Mouse (Mus musculus) lung, adult 2 months (tissue): ENCODE results near the gene Prpf18. TPM values are rescaled to one million over a fixed set of nuclear protein-coding genes. Genes with fewer than 3 reads are reported as not detected.

Experiments
- DNase-seq: peaks from one replicate; pipeline ENCODE4 v3.0.0; 2022
- H3K4me1 ChIP-seq: fragments of 200-500 bp; 2 replicates; pipeline ENCODE4 v1.6.1; 2011; ENCODE audit warnings: low read length; ENCODE audit not compliant: control insufficient read depth, insufficient read depth
- H3K4me3 ChIP-seq: fragments of 200-500 bp; replicated peaks from 2 replicates; pipeline ENCODE3; 2011; ENCODE audit warnings: low read depth, mild to moderate bottlenecking, control low read depth, low read length; ENCODE audit errors: extremely low read depth
- CTCF ChIP-seq: fragments of 200-500 bp; IDR thresholded peaks from 2 replicates; pipeline ENCODE4 v1.5.1; 2011; ENCODE audit warnings: mild to moderate bottlenecking, low read length, control low read depth; ENCODE audit not compliant: insufficient read depth
- POLR2A ChIP-seq: fragments of 200-500 bp; IDR thresholded peaks from 2 replicates; pipeline ENCODE4 v1.6.1; 2011; ENCODE audit warnings: low read depth, mild to moderate bottlenecking, control low read depth, low read length, borderline replicate concordance; ENCODE audit errors: extremely low read depth
- WGBS: fragments of 180-500 bp; shearing (Covaris S2); methylation state at CpG from one replicate; pipeline ENCODE4 v1.1.7; 2018; 5-methylcytosine and 5-hydroxymethylcytosine counted together
- polyA plus RNA-seq: library from polyadenylated mRNA; depleted of rRNA; stranded (reverse); fragments of >200 nt; gene quantifications from 2 replicates; pipeline ENCODE4 v1.2.3, GENCODE M21; 2012

The Prpf18 gene
- polyA plus RNA-seq, 1 experiment, result 15.2 TPM

DNA sequence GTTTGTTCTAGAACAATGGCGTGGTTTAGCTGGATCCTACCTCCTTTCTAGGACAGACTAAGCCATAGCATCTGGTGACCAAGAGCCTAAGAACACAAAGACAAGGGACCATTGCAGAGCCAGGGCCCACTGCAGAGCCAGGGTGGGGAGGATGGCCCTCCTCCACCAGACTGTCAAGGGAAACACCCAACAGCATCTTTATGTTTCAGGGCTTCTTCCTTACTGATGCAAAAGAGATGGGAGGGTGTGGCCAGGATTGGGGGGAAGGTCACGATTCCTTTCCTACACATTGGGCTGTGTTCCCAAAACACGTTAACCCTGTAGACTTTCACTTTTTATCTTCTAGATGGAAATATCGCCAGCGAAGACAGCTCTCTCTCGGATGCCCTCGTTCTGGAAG lies 54.9 kb downstream of the Prpf18 start:
- 83% methylated on average over 7 of the region's 7 CpGs for WGBS
- TF ChIP-seq CTCF (no peak), POLR2A (no peak)
- Histone ChIP-seq H3K4me3 (no peak overlapping the region), H3K4me1 (peaks cover 30% of the 10 kb centered on the region)
- no peak for DNase-seq

DNA sequence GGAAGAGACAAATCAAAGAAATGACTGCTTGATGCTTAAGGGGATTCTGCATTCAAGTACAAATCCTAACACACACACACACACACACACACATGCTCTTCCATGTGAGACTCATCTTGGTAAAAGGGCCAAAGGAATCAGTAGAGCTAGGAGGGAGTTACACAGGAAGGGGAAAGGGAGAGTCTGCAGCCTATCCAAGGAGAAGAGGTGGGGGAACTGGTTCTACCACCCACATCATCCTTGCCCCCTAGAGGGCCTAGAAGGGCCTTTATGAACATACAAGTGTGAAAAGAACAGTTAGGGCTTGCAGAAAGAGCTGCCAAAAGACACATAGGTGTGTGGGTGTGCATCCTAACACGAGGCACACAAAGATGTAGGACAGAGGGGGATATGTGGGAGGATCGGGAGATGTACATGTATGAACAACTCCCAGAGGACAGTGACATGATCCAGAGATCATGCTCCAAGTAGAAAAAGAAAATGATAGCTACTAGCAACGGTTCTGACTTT lies 58.0 kb downstream of the Prpf18 start:
- H3K4me3 ChIP-seq, result no peak overlapping the region

DNA sequence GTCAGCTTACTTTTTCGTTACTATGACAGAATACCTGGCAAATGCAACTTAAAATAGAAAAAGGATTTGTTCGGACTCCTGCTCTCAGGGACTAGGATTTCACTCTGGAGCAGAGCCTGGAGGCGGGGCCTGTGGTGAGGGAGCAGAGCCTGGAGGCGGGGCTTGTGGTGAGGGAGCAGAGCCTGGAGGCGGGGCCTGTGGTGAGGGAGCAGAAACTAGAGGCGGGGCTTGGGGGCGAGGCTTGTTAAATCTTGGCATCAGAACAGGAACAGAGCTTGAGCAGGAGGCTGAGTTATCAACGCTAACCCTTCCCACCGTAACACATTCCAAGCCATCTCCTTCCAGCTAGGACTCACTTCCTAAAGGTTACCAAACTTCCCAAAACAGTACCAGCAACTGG lies 58.5 kb downstream of the Prpf18 start:
- WGBS, result 23% methylated on average over 9 of the region's 9 CpGs
- Histone ChIP-seq H3K4me3 (no peak overlapping the region), H3K4me1 (peaks cover 30% of the 10 kb centered on the region)
- TF ChIP-seq POLR2A, result no peak
- no peak for TF ChIP-seq CTCF
- DNase-seq, result peak; percentile 79

More for the DNA sequence above, 58.0 kb downstream of the Prpf18 start:
- TF ChIP-seq CTCF (no peak), POLR2A (no peak)
- WGBS, result 78% methylated on average over 3 of the region's 3 CpGs
- no peak for DNase-seq
- H3K4me1 ChIP-seq, result peaks cover 27% of the 10 kb centered on the region

DNA sequence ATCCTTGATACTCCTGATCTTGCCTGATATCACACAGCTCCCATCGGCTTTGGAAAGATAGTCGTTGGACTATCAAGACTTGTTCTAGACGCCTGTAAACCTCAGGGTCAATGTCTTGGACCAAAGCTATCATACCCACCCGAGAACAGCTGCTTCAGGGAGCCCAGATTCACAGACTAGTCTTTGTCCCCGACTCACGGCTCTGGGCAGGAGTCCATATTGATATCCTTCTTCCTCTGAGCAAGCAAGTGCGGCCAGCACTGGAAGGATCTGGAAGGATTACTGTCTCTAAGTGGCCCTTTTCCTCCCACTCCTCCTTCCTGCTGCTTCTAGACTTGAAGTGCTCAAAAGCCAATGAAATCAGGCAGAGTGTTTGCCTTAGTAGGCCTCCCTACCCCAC lies 59.2 kb downstream of the Prpf18 start:
- DNase-seq, result no peak
- no peak overlapping the region for H3K4me3 ChIP-seq
- 38% methylated on average over 7 of the region's 7 CpGs for WGBS
- H3K4me1 ChIP-seq, result peaks cover 35% of the 10 kb centered on the region
- TF ChIP-seq POLR2A, result no peak
- TF ChIP-seq CTCF, result no peak

DNA sequence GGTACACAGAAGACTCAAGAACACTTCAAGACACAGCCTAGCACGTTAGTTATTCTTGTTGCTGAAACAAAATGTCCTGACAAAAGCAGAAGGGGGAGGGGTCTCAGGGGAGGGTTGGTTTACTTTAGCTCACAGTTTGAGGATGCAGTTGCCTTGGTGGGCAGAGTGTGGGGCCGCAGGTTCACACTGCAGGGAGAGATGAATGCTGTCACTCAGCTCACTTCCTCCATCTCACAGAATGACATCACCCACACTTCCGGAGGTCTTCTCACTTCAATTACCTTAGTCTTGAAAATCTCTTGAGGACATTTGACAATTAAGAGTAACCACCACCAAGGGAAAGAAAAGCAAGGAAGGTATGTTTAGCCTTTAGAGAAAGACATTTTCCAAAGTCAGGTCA lies 60.3 kb downstream of the Prpf18 start:
- no peak overlapping the region for H3K4me3 ChIP-seq
- 42% methylated on average over 3 of the region's 3 CpGs for WGBS
- TF ChIP-seq CTCF, result no peak
- TF ChIP-seq POLR2A, result no peak
- peaks cover 32% of the 10 kb centered on the region for H3K4me1 ChIP-seq
- no peak for DNase-seq

DNA sequence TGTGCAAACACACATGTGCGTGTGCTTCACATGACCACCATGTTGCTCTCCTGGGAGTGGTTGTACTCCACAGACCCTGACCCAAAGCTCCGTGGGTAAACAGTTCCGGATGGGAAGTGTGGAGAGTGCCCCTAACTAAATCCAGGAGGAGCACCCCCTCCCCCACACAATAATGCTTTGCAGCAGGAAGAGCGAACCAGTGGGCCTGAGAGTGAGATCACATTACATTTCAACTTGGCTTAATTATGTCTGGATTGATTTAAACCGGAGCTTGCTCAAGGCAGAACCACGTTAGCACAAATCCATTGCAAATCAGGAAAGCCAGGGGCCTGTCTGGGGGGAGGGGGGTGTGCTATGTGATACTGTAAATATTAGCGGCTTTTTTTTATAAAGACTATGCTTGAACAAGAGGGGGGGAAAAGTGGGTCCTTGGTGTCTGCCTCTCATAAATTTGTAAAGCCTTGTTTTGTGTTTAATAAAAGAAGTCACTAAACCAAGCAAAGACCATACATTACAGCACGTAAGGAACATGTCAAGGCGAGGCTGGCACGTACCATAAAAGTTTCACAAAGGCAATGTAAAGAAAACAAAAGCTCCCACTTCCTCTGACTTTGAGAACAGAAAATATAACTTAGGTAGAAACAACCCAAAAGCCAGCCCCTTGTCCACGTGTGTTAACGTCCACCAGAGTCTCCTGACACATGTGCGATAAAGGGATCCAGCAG lies 64.1 kb downstream of the Prpf18 start:
- WGBS, result 53% methylated on average over 13 of the region's 13 CpGs
- no peak for TF ChIP-seq POLR2A
- TF ChIP-seq CTCF, result no peak
- DNase-seq, result no peak
- Histone ChIP-seq H3K4me3 (no peak overlapping the region), H3K4me1 (peaks cover 19% of the 10 kb centered on the region)

DNA sequence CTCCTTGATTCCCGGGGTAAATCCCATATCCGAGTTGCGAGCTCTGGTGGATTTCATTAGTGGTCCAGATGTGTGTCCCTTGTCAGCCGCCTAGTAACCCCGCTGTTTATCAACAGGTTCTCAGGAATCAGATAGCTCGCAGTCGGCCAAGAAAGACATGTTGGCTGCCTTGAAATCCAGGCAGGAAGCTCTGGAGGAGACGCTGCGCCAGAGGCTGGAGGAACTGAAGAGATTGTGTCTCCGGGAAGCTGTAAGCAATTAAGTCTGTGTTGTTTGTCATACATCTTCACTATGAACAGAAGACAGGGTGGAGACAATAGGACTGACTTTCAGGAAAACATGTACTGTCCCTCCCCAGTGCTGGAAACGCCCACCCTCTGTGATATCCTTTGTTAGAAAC lies 65.7 kb downstream of the Prpf18 start:
- Histone ChIP-seq H3K4me1 (peaks cover 14% of the 10 kb centered on the region), H3K4me3 (no peak overlapping the region)
- TF ChIP-seq CTCF, result no peak
- no peak for TF ChIP-seq POLR2A
- no peak for DNase-seq
- 52% methylated on average over 11 of the region's 11 CpGs for WGBS

DNA sequence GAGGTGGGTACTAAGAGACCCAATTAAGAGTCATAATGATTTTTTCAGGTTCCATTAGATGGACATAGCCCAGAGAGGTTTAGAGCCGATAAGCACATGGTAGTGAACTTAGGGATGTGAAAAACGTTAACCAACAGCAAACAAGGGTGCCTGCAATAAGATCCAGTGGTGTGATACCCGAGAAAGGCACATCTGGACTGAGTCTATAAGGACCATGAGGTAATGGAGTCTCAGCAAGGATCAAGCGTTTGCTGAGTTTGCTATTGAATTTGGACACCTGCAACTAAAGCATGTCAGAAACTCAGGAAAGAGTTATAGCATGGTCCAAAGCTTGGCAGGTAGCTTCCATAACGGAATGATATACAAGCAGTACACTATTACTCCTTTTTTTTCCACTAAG lies 67.7 kb downstream of the Prpf18 start:
- no peak for DNase-seq
- TF ChIP-seq CTCF, result no peak
- no peak for TF ChIP-seq POLR2A
- peaks cover 19% of the 10 kb centered on the region for H3K4me1 ChIP-seq
- 81% methylated on average over 5 of the region's 5 CpGs for WGBS
- H3K4me3 ChIP-seq, result no peak overlapping the region

DNA sequence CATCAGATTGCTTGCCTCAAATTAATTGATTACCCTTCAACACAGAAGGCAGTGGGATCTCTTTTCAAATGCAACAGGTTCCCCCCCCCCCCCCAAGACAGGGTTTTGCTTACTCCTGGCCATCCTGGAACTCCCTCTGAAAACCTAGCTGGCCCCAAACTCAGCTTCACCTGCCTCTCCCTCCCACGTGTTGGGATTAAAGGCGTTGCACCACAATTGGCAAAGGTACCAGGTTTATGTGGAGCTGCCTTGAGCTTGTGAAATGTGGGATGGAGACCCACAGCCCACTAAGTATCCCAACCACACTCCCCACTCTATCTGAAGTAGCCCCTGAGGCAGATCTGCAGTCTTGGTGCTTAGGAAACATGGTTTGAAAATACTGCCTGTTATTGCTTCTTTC lies 69.0 kb downstream of the Prpf18 start:
- TF ChIP-seq CTCF (no peak), POLR2A (no peak)
- 78% methylated on average over 2 of the region's 2 CpGs for WGBS
- H3K4me3 ChIP-seq, result no peak overlapping the region
- H3K4me1 ChIP-seq, result peaks cover 21% of the 10 kb centered on the region
- DNase-seq, result no peak

DNA sequence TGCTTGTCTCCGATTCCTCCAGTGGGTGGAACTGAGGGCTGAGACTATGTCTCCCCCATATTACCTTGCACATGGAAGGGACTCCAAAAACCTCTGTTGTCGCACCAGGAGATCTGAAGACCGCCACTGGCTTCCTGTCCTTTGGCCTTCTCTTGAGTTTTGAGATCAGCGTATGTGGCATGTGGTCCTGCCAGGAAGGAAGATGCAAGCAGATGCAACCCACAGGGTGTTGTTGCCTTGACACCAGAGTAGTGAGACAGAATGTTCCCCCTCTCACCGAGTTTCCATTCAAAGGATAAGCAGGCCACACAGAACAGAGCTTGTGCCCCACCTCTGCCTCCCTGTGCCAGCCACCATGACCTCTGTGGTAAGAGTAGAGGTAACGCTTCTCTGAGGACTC lies 71.2 kb downstream of the Prpf18 start:
- 49% methylated on average over 6 of the region's 6 CpGs for WGBS
- Histone ChIP-seq H3K4me3 (no peak overlapping the region), H3K4me1 (peaks cover 27% of the 10 kb centered on the region)
- DNase-seq, result no peak
- TF ChIP-seq POLR2A (no peak), CTCF (no peak)
